Mouse (Mus musculus) forebrain, embryonic 13.5 days (tissue): Measurements from ENCODE around the gene Oscar. TPM values are rescaled to one million over a fixed set of nuclear protein-coding genes. Genes with fewer than 3 reads are reported as not detected.
"Not testable (repeated sequence)": the region's sequence is repeated elsewhere in the genome, so short reads cannot be mapped to it uniquely, and the experiment has no call there.

ENCODE experiments used
- ATAC-seq: fragments of 200-750 bp; cut with Nextera tagmentation; 2 replicates; pipeline ENCODE4 v1.8.0; 2017
- H3K27ac ChIP-seq: fragments of 300-500 bp; sonication (generic); 2 replicates; pipeline ENCODE4 v1.5.1; 2015; ENCODE audit warnings: inconsistent platforms, mild to moderate bottlenecking, moderate library complexity
- H3K27me3 ChIP-seq: fragments of 300-500 bp; sonication (generic); 2 replicates; pipeline ENCODE4 v1.6.1; 2015; ENCODE audit warnings: mild to moderate bottlenecking, inconsistent platforms
- H3K36me3 ChIP-seq: fragments of 300-500 bp; sonication (generic); 2 replicates; pipeline ENCODE4 v1.6.1; 2015; ENCODE audit warnings: mild to moderate bottlenecking, inconsistent platforms; ENCODE audit not compliant: poor library complexity, severe bottlenecking
- H3K4me1 ChIP-seq: fragments of 300-500 bp; sonication (generic); 2 replicates; pipeline ENCODE4 v1.6.1; 2015; ENCODE audit warnings: inconsistent platforms
- H3K4me2 ChIP-seq: fragments of 300-500 bp; sonication (generic); 2 replicates; pipeline ENCODE4 v1.6.1; 2015; ENCODE audit warnings: inconsistent platforms, mild to moderate bottlenecking, moderate library complexity
- H3K4me3 ChIP-seq: fragments of 300-500 bp; sonication (generic); 2 replicates; pipeline ENCODE4 v1.5.1; 2015; ENCODE audit warnings: mild to moderate bottlenecking, inconsistent platforms
- H3K9ac ChIP-seq: fragments of 300-500 bp; sonication (generic); 2 replicates; pipeline ENCODE4 v1.6.1; 2015; ENCODE audit warnings: mild to moderate bottlenecking, inconsistent platforms
- H3K9me3 ChIP-seq: fragments of 300-500 bp; sonication (generic); replicated peaks from 2 replicates; pipeline ENCODE4 v1.6.1; 2016; ENCODE audit warnings: inconsistent platforms
- WGBS: fragments of 180-500 bp; shearing (Covaris S2); methylation state at CpG from one replicate; pipeline ENCODE4 v1.1.7; 2015; 5-methylcytosine and 5-hydroxymethylcytosine counted together
- microRNA-seq: library from miRNA; unstranded; fragments of <30 nt; microRNA quantifications from one replicate; pipeline ENCODE4, GENCODE M21; 2016
- polyA plus RNA-seq: library from polyadenylated mRNA; unstranded; fragments of >200 nt; fragmentation: Nextera tagmentation; extraction: Ambion mirVana; gene quantifications from 2 replicates; pipeline ENCODE4 v1.2.1, GENCODE M21; 2015

Oscar gene
- polyA plus RNA-seq, 1 experiment from 2014 or later = 0.27 TPM

DNA sequence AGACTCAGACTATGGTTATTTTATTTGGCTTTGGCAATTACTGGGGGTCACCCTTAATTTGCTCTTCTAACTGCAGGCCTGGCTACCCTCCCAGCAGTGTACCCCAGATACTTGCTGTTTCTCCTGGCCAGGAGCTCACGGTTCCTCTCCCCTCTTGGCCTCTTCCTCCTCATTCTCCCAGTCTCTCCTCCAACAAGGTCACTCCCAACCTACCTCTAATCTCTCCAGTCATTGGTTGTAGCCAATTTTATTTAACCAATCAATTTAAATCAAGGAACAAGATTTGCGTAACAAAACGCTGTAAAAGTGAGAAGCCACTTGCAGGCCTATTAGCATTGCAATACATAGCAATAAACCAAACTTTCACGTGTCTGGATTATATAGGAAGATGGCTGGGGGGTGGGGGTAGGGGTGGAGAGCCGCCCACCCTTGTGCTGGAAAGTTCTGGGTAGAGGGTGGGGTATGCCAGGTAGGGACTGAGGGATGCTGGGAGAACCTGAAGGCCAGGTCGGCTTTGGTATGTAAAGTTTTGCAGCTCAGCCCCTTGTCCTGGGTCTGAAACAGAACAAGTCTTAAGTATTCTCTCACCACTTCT, 36.9 kb downstream of the Oscar start:
- no peak overlapping the region for H3K9ac ChIP-seq
- no peaks in the 10 kb centered on the region for H3K36me3 ChIP-seq
- H3K9me3 ChIP-seq = no peaks in the 10 kb centered on the region
- H3K4me2 ChIP-seq = no peak overlapping the region
- H3K27me3 ChIP-seq = no peaks in the 10 kb centered on the region
- no peaks in the 10 kb centered on the region for H3K4me1 ChIP-seq
- no peak overlapping the region for H3K27ac ChIP-seq
- H3K4me3 ChIP-seq = no peak overlapping the region
- ATAC-seq = no peak
- WGBS = 74% methylated on average over 6 of the region's 6 CpGs

DNA sequence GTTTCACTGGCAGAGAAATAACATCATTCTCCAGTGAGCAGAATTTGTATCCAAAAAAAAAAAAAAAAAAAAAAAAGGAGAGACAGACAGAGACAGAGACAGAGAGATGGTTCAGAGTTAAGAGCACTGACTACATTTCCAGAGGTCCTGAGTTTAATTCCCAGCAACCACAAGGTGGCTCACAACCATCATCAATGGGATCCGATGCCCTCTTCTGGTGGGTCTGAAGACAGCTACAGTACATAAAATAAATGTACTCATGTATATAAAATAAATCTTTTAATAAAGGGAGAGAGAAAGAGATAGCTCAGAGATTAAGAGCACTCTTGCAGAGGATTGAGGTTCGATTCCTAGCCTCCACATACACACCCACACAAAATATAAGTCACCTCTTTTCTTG, 37.8 kb downstream of the Oscar start:
- Histone ChIP-seq H3K9me3 (no peaks in the 10 kb centered on the region), H3K27ac (no peak overlapping the region), H3K9ac (no peak overlapping the region), H3K4me2 (no peak overlapping the region), H3K36me3 (no peaks in the 10 kb centered on the region), H3K4me1 (no peaks in the 10 kb centered on the region), H3K27me3 (no peaks in the 10 kb centered on the region), H3K4me3 (no peak overlapping the region)
- 64% methylated on average over 2 of the region's 2 CpGs for WGBS
- ATAC-seq = no peak

DNA sequence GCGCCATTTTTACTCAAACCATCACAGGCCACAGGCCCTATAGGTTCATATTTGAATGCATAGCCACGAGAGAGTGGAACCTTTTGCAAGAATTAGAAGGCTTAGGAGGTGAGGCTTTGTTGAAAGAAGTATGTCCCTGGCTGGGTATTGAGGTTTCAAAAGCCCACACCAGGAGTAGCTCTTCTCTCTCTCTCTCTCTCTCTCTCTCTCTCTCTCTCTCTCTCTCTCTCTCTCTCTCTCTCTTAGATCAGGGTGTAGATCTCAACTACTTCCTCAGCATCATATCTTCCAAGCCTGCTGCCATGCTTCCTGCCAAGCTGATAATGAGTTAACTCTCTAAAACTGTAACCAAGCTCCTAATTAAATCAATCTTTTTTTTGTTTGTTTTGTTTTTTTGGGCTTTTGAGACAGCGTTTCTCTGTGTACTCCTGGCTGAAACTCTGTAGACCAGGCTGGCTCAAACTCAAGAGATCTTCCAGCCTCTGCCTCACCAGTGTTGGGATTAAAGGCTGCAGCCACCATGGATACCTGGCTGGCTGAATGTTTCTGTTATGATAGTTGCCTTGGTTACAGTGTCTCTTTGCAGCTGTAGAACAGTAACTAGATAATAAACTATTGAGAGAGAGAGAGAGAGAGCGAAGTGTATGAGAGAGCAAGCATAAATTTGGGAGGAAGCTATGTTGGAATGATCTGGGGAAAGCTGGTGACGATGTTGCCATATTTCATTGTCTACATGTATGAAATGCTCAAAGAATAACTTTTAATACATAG, 39.4 kb downstream of the Oscar start:
- Histone ChIP-seq H3K4me3 (no peak overlapping the region), H3K4me1 (no peaks in the 10 kb centered on the region), H3K27ac (no peak overlapping the region), H3K27me3 (no peaks in the 10 kb centered on the region), H3K36me3 (no peaks in the 10 kb centered on the region), H3K9ac (no peak overlapping the region), H3K9me3 (no peaks in the 10 kb centered on the region), H3K4me2 (no peak overlapping the region)
- ATAC-seq = no peak
- WGBS = 72% methylated on average over 5 of the region's 5 CpGs

DNA sequence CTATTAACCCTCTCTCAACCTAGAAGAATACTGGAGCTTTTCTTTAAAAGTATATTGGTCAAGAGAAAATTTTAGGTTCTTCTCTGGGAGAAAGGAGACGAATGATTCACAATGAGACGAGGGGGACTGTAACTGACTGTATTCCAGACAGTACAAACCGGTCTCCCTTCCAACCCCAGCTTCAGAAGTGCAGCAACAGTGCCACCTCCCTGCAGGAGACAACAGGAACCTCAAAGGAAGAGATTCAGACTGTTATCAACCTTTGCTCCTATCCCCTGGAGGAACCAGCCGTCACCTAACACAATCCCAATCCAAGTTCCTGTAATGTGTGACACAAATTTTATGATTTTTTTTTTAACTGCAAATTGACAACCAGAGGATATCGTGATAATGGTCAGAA, 41.7 kb downstream of the Oscar start:
- Histone ChIP-seq H3K4me1 (no peaks in the 10 kb centered on the region), H3K27me3 (no peaks in the 10 kb centered on the region), H3K27ac (no peak overlapping the region), H3K9ac (no peak overlapping the region), H3K4me3 (no peak overlapping the region), H3K36me3 (no peaks in the 10 kb centered on the region), H3K9me3 (no peaks in the 10 kb centered on the region), H3K4me2 (no peak overlapping the region)
- no peak for ATAC-seq
- 61% methylated on average over 5 of the region's 5 CpGs for WGBS

DNA sequence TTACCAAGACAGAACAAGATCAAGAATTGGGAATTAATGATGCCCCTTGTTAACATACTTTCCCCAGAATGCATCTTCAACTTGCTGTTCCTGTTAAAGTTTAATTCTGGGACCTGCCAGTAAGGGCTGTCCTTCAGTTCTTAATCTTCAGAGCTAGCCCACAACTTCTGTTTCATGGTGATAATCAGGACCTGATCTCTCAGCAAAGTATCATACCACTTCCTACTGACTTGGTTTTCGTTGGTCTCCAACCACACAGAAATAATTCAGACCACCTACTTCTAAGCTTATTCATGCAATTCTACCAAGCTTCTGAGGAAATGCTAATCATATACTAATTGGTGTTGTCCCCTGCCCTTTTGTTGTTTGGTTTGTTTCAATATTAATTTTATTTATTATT, 44.1 kb downstream of the Oscar start:
- H3K4me3 ChIP-seq = no peak overlapping the region
- ATAC-seq = no peak

DNA sequence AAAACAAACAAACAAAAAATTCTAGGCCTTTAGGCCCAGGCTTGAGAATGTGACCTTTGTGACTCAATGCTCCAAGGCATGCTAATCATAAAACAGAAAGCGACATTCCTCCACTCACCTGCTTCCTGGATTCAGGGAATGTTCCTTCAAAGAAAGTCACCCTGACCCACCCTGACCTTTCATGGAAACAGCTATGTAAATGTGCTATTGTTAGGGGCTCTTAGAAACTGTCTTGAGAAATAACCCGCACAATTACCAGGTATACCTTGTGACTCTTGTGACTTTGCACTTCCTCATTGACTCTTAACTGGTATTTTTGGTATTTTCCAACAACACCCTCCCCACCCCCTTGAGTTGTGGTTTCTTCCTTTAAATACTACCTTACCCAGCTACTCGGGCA, 45.4 kb downstream of the Oscar start:
- H3K9me3 ChIP-seq, H3K4me1 ChIP-seq, H3K4me2 ChIP-seq, ATAC-seq, H3K9ac ChIP-seq, H3K27ac ChIP-seq, H3K27me3 ChIP-seq, H3K36me3 ChIP-seq, H3K4me3 ChIP-seq: not testable (repeated sequence)
- WGBS = 92% methylated on average over 3 of the region's 3 CpGs

More for the DNA sequence above, 44.1 kb downstream of the Oscar start:
- Histone ChIP-seq H3K27me3 (no peaks in the 10 kb centered on the region), H3K9ac (no peak overlapping the region), H3K4me1 (no peaks in the 10 kb centered on the region), H3K9me3 (no peaks in the 10 kb centered on the region), H3K27ac (no peak overlapping the region), H3K36me3 (no peaks in the 10 kb centered on the region), H3K4me2 (no peak overlapping the region)
- WGBS = 83% methylated on average over 1 of the region's 1 CpGs

DNA sequence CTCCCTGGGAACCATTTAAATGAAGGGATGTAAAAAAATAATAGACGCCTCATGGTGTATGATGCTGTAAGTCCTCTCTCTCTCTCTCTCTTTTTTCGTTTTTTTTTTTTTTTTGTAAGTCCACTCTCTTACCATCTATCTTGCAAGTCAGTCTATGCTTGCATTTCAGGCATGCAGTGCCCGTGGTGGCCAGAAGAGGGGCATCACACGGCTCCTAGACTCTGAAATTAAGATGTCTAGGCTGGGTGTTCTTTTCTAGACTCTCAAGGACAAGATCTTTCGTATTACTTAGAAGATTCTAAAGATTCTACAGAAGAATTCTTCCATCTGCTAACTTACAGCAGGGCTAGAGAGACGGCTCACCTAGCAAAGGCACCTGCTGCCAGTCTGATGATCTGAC, 46.2 kb downstream of the Oscar start:
- Histone ChIP-seq H3K4me1 (no peaks in the 10 kb centered on the region), H3K27me3 (no peaks in the 10 kb centered on the region), H3K9me3 (no peaks in the 10 kb centered on the region), H3K36me3 (no peaks in the 10 kb centered on the region), H3K9ac (no peak overlapping the region), H3K4me2 (no peak overlapping the region), H3K27ac (no peak overlapping the region), H3K4me3 (no peak overlapping the region)
- 69% methylated on average over 6 of the region's 6 CpGs for WGBS
- ATAC-seq = no peak

DNA sequence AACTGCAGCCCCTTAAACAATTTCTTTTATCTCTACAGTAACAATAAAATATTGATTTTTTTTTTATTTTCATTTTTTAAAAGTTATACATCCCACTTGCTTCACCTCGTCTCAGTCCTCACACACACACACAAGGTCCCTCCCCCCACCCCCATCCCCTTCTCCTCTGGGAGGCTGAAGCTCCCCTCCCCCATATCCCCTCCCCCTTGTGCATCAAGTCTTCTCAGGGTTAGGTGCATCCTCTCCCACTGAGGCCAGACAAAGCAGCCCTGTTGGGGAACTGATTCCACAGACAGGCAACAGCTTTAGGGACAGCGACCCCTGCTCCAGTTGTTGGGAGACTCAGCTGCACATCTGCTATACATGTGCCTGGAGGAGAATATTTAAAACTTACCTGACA, 48.6 kb downstream of the Oscar start:
- WGBS = 11% methylated on average over 2 of the region's 2 CpGs
- H3K9me3 ChIP-seq = no peaks in the 10 kb centered on the region
- no peak for ATAC-seq
- H3K27ac ChIP-seq = no peak overlapping the region
- H3K36me3 ChIP-seq = no peaks in the 10 kb centered on the region
- H3K4me2 ChIP-seq = no peak overlapping the region
- H3K4me1 ChIP-seq = no peaks in the 10 kb centered on the region
- no peak overlapping the region for H3K4me3 ChIP-seq
- no peak overlapping the region for H3K9ac ChIP-seq
- no peaks in the 10 kb centered on the region for H3K27me3 ChIP-seq

Small RNAs within 50 kb of the gene (microRNA-seq; reads per million reads assigned to microRNA genes)
- gene Gm25100 = not detected
- 2.4 reads per million for gene Mir3572

Other genes with a start within 250 kb of the Oscar start
- gene Cacng8, start 225.5 kb downstream of the Oscar start, polyA plus RNA-seq = 10.0 and 12.6 TPM in 2 replicates
- gene Cacng6, start 192.0 kb downstream of the Oscar start, polyA plus RNA-seq = not detected in 2 replicates
- gene Tarm1, start 113.5 kb downstream of the Oscar start, polyA plus RNA-seq = not detected in 2 replicates
- 452 and 481 TPM in 2 replicates for gene Ndufa3, start 1.2 kb upstream of the Oscar start, polyA plus RNA-seq
- 31.3 and 33.1 TPM in 2 replicates for gene Tfpt, start 13.8 kb upstream of the Oscar start, polyA plus RNA-seq
- gene Prpf31, start 13.8 kb upstream of the Oscar start, polyA plus RNA-seq = 134 and 149 TPM in 2 replicates
- gene Cnot3, start 29.1 kb upstream of the Oscar start, polyA plus RNA-seq = 55.3 and 56.3 TPM in 2 replicates
- gene Leng1, start 49.7 kb upstream of the Oscar start, polyA plus RNA-seq = 16.1 and 19.2 TPM in 2 replicates
- 2.1 and 3.4 TPM in 2 replicates for gene Tmc4, start 61.4 kb upstream of the Oscar start, polyA plus RNA-seq
- 227 and 236 TPM in 2 replicates for gene Tsen34, start 76.7 kb upstream of the Oscar start, polyA plus RNA-seq
- gene Mboat7, start 77.4 kb upstream of the Oscar start, polyA plus RNA-seq = 36.2 and 41.6 TPM in 2 replicates
- gene Rps9, start 87.8 kb upstream of the Oscar start, polyA plus RNA-seq = 1,199 and 1,336 TPM in 2 replicates
- 0.18 and 0.19 TPM in 2 replicates for gene Pirb, start 104.2 kb upstream of the Oscar start, polyA plus RNA-seq
- gene Gm15448, start 209.5 kb upstream of the Oscar start, polyA plus RNA-seq = not detected in 2 replicates
- gene Pira2, start 228.9 kb upstream of the Oscar start, polyA plus RNA-seq = not detected in 2 replicates